In the genomic region with DNA sequence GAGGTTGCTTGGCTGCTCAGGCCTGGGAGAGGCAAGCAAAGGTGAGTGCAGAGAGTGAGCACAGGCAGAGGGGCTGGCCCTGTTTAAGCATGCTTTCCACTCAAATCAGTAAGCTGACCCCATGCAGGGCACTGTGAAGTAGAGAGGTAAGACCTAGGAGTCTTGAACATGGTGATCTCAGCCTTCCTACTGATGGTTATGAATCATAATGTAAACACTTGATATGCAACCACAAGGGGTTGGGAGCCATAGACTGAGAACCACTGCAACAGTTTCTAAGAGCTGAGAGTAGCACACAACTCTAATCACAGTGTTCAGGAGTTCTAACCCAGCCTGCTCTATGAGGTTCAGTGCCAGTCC, we compare ENCODE assay signal across 15 mouse cellular contexts. TPM values are rescaled to one million over a fixed set of nuclear protein-coding genes. Genes with fewer than 3 reads are reported as not detected.
DNase-seq lines count a peak whose midpoint lies in the region; ATAC-seq and TF ChIP-seq lines count a peak whose summit lies in the region.
"Had no signal": no experiment of that assay in that cellular context is flagged by ENCODE, and none has a peak within 500 bp of the region (broad histone marks: within the 10 kb centered on the region; RNA-seq: fewer than 3 reads in every experiment).

No protein-coding gene starts in this region.

- H3K4me3 ChIP-seq in heart, embryonic 15.5 days, result peak overlapping the region; percentile 32
- peak overlapping the region; percentile 22 for H3K4me3 ChIP-seq in lung, embryonic 15.5 days
- H3K4me3 ChIP-seq in brown adipose tissue, adult 24 weeks (ENCODE audit: insufficient read depth, low read depth, low read length), result peak overlapping the region; percentile 65
- no peak overlapping the region for H3K4me3 ChIP-seq in midbrain, postnatal 0 days (ENCODE audit: low read depth, low read length)
- H3K4me3 ChIP-seq: liver, embryonic 15.5 days; neural tube, embryonic 12.5 days had no signal

- H3K36me3 ChIP-seq in heart, embryonic 15.5 days, result no peaks in the 10 kb centered on the region
- H3K36me3 ChIP-seq in lung, embryonic 15.5 days, result no peaks in the 10 kb centered on the region
- no peaks in the 10 kb centered on the region for H3K36me3 ChIP-seq in midbrain, postnatal 0 days (ENCODE audit: insufficient read depth, low read length)
- H3K36me3 ChIP-seq: liver, embryonic 15.5 days; neural tube, embryonic 12.5 days had no signal

- intact Hi-C loops in heart, postnatal 10 days (cut with DNase I), result no loop called here

- DNase-seq in heart, postnatal 10 days, result no peak
- no peak for DNase-seq in lung, postnatal 14 days
- DNase-seq in midbrain, postnatal 0 days (ENCODE audit: low spot score), result no peak
- no peak for DNase-seq in kidney, postnatal 10 days

- no peaks in the 10 kb centered on the region for H3K9me3 ChIP-seq in heart, embryonic 15.5 days (replicated peaks)
- H3K9me3 ChIP-seq in lung, embryonic 15.5 days, result no peaks in the 10 kb centered on the region
- no peaks in the 10 kb centered on the region for H3K9me3 ChIP-seq in midbrain, postnatal 0 days (ENCODE audit: low read length)
- H3K9me3 ChIP-seq: liver, embryonic 15.5 days; neural tube, embryonic 12.5 days had no signal

- H3K4me1 ChIP-seq in heart, embryonic 15.5 days (replicated peaks), result peaks cover 13% of the 10 kb centered on the region
- H3K4me1 ChIP-seq in lung, embryonic 15.5 days, result peaks cover 15% of the 10 kb centered on the region
- H3K4me1 ChIP-seq in brown adipose tissue, adult 24 weeks (ENCODE audit: control insufficient read depth, insufficient read depth, insufficient read length, low read length), result peaks cover 8% of the 10 kb centered on the region
- no peaks in the 10 kb centered on the region for H3K4me1 ChIP-seq in midbrain, postnatal 0 days (ENCODE audit: insufficient read depth, low read length)
- H3K4me1 ChIP-seq: liver, embryonic 15.5 days had no signal

- H3K27me3 ChIP-seq in heart, embryonic 15.5 days, result no peaks in the 10 kb centered on the region
- H3K27me3 ChIP-seq in lung, embryonic 15.5 days, result no peaks in the 10 kb centered on the region
- no peaks in the 10 kb centered on the region for H3K27me3 ChIP-seq in midbrain, postnatal 0 days (ENCODE audit: insufficient read depth, low read length)
- H3K27me3 ChIP-seq: liver, embryonic 15.5 days; neural tube, embryonic 12.5 days had no signal

- H3K27ac ChIP-seq in heart, embryonic 15.5 days, result peak overlapping the region; percentile 59
- peak overlapping the region; percentile 55 for H3K27ac ChIP-seq in lung, embryonic 15.5 days
- peak overlapping the region; percentile 44 for H3K27ac ChIP-seq in brown adipose tissue, adult 24 weeks (replicated peaks; ENCODE audit: low read depth, low read length)
- no peak overlapping the region for H3K27ac ChIP-seq in midbrain, postnatal 0 days (ENCODE audit: low read depth, low read length)
- H3K27ac ChIP-seq: liver, embryonic 15.5 days; neural tube, embryonic 12.5 days had no signal

- peak overlapping the region; percentile 59 for H3K4me2 ChIP-seq in heart, embryonic 15.5 days
- peak overlapping the region; percentile 51 for H3K4me2 ChIP-seq in lung, embryonic 15.5 days
- peak overlapping the region; percentile 4; the same call in 1 of the 2 replicates for H3K4me2 ChIP-seq in midbrain, postnatal 0 days (ENCODE audit: low read depth, low read length, poor library complexity, severe bottlenecking)
- H3K4me2 ChIP-seq: liver, embryonic 15.5 days; neural tube, embryonic 12.5 days had no signal

- ATAC-seq in heart, embryonic 15.5 days (replicated peaks; ENCODE audit: insufficient number of reproducible peaks, insufficient read depth, low FRiP score, low read depth), result peak; percentile 18; the same call in 1 of the 2 replicates
- peak; percentile 74; the same call in 1 of the 2 replicates for ATAC-seq in lung, embryonic 15.5 days (ENCODE audit: borderline replicate concordance, extremely low read depth, low FRiP score, low TSS enrichment)
- no peak for ATAC-seq in midbrain, postnatal 0 days (ENCODE audit: low FRiP score)
- ATAC-seq in frontal cortex, adult (ENCODE audit: low TSS enrichment), result no peak
- ATAC-seq: activated CD4-positive, CD25-positive, alpha-beta regulatory T cell, adult 4 months had no signal

- H3K9ac ChIP-seq in heart, embryonic 15.5 days, result peak overlapping the region; percentile 42; the same call in 1 of the 2 replicates
- no peak overlapping the region; the same call in 1 of the 2 replicates for H3K9ac ChIP-seq in lung, embryonic 15.5 days
- no peak overlapping the region for H3K9ac ChIP-seq in midbrain, postnatal 0 days (replicated peaks; ENCODE audit: low read length, poor library complexity, severe bottlenecking)
- H3K9ac ChIP-seq: liver, embryonic 15.5 days; neural tube, embryonic 12.5 days had no signal

- no peak for TF ChIP-seq CTCF in midbrain, postnatal 0 days (IDR thresholded peaks at IDR 0.05)

RNA-seq across cellular contexts. Expression of gene Piwil4, which starts 22.2 kb away (rescaled TPM):
- polyA plus RNA-seq in heart, embryonic 15.5 days (2015; fragmentation: Nextera tagmentation; extraction: Ambion mirVana), result 0.08 and 0.15 TPM in 2 replicates
- total RNA-seq in heart, postnatal 10 days (2021), result not detected
- 0.23 and 0.25 TPM in 2 replicates for polyA plus RNA-seq in lung, embryonic 15.5 days (2015; fragmentation: Nextera tagmentation; extraction: Ambion mirVana)
- polyA plus RNA-seq in brown adipose tissue, adult 24 weeks (2012; ENCODE audit: insufficient read depth, insufficient read length, missing spikeins), result not detected in 2 replicates
- 0.94 and 1.3 TPM in 2 replicates for total RNA-seq in midbrain, postnatal 0 days (2014; rRNA removed)
- 0.49 and 0.55 TPM in 2 replicates for polyA plus RNA-seq in midbrain, postnatal 0 days (2015; fragmentation: Nextera tagmentation; extraction: Ambion mirVana)
- total RNA-seq: gastrocnemius, postnatal 36 days; left cerebral cortex, adult 8-10 months had no signal
- polyA plus RNA-seq: forebrain, embryonic 11.5 days; kidney, embryonic 14.5 days had no signal

RNA-seq across cellular contexts. Expression of gene Fut4, which starts 33.9 kb away (rescaled TPM):
- 1.2 and 1.4 TPM in 2 replicates for polyA plus RNA-seq in heart, embryonic 15.5 days (2015; fragmentation: Nextera tagmentation; extraction: Ambion mirVana)
- total RNA-seq in heart, postnatal 10 days (2021), result 1 to 10 TPM in 1 of 2 experiments, under 1 TPM in 1; 0.69 to 1.1 TPM
- polyA plus RNA-seq in lung, embryonic 15.5 days (2015; fragmentation: Nextera tagmentation; extraction: Ambion mirVana), result 2.9 and 3.6 TPM in 2 replicates
- polyA plus RNA-seq in brown adipose tissue, adult 24 weeks (2012; ENCODE audit: insufficient read depth, insufficient read length, missing spikeins), result 0.46 and 0.91 TPM in 2 replicates
- 3.0 and 3.6 TPM in 2 replicates for total RNA-seq in midbrain, postnatal 0 days (2014; rRNA removed)
- polyA plus RNA-seq in midbrain, postnatal 0 days (2015; fragmentation: Nextera tagmentation; extraction: Ambion mirVana), result 0.68 and 0.74 TPM in 2 replicates

RNA-seq across cellular contexts. Expression of gene 1700012B09Rik, which starts 52.5 kb away (rescaled TPM):
- 0.26 and 0.43 TPM in 2 replicates for polyA plus RNA-seq in heart, embryonic 15.5 days (2015; fragmentation: Nextera tagmentation; extraction: Ambion mirVana)
- total RNA-seq in heart, postnatal 10 days (2021), result not detected
- 2.5 and 3.4 TPM in 2 replicates for polyA plus RNA-seq in lung, embryonic 15.5 days (2015; fragmentation: Nextera tagmentation; extraction: Ambion mirVana)
- polyA plus RNA-seq in brown adipose tissue, adult 24 weeks (2012; ENCODE audit: insufficient read depth, insufficient read length, missing spikeins), result not detected in 2 replicates
- 6.2 TPM in 1 of 2 replicates, not detected in the other for total RNA-seq in midbrain, postnatal 0 days (2014; rRNA removed)
- 3.9 and 4.4 TPM in 2 replicates for polyA plus RNA-seq in midbrain, postnatal 0 days (2015; fragmentation: Nextera tagmentation; extraction: Ambion mirVana)
- total RNA-seq: gastrocnemius, postnatal 36 days had no signal
- polyA plus RNA-seq: activated CD4-positive, CD25-positive, alpha-beta regulatory T cell, adult 4 months; forebrain, embryonic 11.5 days; kidney, embryonic 14.5 days; liver, embryonic 15.5 days; neural tube, embryonic 12.5 days had no signal

Comparison
In these comparisons a context has a peak if more than half of its experiments do, and no peak if none do; other contexts are left out.
1. ATAC-seq: peak in heart, embryonic 15.5 days (single experiment) and lung, embryonic 15.5 days (single experiment); none in midbrain, postnatal 0 days (single experiment) and frontal cortex, adult (single experiment).
2. H3K4me2 ChIP-seq: peak in every context shown above with its lines; median percentile 59 in heart, embryonic 15.5 days; 51 in lung, embryonic 15.5 days; 4 in midbrain, postnatal 0 days.